Mouse (Mus musculus) neutrophil, adult 5-6 weeks (primary cell): Measurements from ENCODE around the gene Camk2g. TPM values are rescaled to one million over a fixed set of nuclear protein-coding genes. Genes with fewer than 3 reads are reported as not detected.

ENCODE experiments used
- ATAC-seq: fragments of 151-379, 151-347 bp; 2 replicates; pipeline ENCODE4 v1.8.0; 2017; ENCODE audit warnings: mild to moderate bottlenecking, moderate TSS enrichment; ENCODE audit not compliant: insufficient number of reproducible peaks, poor library complexity, low FRiP score, severe bottlenecking; ENCODE audit errors: extremely low read depth
- total RNA-seq: library from RNA; stranded (forward); fragments of 200-1000 nt; gene quantifications from 2 replicates; pipeline ENCODE4 v1.2.3, GENCODE M21; 2017

Camk2g gene
- total RNA-seq, 1 experiment from 2014 or later: 53.7 TPM

DNA sequence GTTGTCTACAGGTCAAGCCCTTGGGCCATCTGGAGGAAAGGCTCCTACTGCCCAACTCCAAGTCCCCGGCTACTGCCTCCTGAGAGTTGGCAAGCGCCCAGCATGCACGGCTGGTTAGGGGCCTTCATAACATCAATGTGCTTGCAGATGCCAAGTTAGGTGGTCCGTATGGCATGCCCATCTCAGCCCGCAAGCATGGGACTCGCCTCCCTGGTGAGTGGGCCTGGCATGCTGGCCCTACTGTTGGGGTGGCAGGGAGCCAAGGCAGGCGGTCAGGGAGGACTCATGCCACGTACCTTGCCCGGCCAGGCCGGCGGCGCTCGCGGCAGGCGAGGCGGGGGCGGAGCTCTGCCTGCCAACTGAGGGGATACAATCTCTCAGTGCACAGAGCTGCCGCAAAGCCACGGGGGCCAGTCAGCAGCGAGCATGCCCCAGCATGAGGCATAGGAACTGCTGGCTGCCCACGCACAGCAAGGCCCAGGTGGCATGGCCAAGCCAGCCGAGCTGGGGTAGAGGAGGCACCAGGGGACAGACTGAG is 36.4 kb downstream of the Camk2g start:
- no peak for ATAC-seq

DNA sequence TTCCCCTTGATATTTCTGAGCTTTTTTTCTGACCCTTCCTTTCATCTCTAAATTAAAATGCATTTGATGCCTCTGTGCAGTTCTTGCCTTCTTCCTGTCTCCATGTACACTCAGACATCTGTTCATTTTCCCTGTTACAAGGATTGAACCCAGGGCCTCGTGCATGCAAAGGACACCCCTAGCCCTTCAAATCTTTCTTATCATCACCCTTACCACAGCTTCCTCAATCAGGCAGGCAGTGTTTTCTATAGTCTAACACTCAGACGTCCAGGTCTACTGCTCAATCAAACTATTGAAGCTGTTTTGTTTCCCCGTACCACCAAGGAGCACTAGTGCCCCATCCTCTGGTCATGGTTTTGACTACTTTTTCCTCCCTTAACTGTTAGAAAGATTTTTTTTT is 40.1 kb downstream of the Camk2g start:
- ATAC-seq: no peak

DNA sequence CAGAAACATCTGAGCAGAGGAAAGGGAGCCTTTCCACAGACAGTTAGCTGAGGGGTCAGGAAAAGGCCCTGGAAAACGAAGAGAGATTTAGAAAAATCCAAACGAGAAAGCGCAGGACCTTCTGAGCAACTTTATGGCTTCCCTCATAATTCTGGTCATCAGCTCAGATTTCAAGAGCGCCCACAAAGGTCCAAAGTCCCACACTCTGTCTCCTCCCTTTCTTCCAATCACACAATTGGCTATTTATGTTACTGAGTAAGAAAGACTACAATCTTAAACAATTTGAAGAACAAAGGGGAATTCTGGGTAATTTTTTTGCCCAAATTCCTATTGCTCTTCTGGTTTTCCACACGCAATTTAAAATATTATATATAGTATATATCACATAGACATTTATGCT is 43.4 kb downstream of the Camk2g start:
- no peak for ATAC-seq

DNA sequence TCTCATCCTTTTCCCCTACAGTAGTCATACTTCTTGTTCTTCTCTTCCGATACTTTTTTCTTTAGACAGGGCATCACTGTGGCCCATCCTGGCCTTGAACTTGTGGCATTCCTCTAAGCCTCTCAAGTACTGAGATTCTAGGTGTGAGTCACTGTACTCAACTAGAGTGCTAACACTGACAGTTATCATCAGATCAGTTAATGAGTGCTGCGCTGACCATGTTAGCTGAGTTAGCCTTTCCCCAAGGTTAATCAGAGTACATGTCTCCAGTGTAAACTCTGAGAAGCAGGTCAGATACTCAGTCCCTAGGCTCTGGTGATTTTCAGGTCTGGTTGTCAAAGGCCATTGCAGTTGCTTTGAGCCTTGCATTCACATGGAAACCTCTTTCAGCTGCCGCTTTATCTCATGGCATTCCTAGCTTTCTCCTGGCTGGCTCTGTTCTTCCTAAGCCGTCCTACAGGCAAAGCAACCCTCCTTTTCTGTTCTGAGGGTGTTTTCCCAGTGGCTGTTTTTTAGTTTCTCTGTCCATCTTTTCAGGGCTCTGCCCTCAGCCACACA is 44.3 kb downstream of the Camk2g start:
- ATAC-seq: no peak

DNA sequence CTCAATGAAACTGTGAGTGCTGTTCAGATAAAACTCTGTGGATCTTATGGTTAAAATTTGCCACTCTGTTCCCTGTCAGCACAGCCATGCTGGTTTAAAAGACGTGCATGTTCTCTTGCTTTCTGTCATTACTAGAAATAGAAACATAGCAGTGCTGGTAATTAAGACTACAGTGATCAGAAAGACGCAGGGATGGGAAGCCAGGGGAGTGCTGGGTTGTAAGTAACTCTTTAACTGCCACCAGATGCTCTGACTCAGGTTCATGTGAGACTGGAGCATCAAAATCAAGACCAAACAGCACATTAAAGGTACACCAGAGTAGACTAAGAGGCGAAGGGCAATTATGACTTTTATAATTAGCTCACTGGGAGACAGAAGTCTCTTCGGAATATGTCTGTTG is 45.5 kb downstream of the Camk2g start:
- ATAC-seq: no peak

DNA sequence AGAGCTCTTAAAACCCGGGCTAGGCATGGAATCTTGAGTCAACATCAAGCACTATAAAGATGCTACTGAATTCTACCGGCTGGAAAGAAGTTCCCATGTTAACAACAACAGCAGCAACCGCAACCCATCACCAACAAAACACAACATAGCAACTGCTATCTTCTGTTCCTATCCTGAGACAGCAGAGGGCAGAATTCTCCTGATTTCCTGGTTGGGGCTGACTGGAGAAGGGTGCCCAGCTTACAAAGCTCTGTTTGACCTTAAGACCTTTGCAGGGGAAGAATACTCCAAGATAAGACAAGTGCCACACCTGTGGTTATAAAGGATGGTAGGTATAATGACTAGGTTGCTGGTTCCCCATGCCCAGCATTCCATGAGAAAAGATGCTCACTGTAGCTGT is 47.0 kb downstream of the Camk2g start:
- no peak for ATAC-seq

DNA sequence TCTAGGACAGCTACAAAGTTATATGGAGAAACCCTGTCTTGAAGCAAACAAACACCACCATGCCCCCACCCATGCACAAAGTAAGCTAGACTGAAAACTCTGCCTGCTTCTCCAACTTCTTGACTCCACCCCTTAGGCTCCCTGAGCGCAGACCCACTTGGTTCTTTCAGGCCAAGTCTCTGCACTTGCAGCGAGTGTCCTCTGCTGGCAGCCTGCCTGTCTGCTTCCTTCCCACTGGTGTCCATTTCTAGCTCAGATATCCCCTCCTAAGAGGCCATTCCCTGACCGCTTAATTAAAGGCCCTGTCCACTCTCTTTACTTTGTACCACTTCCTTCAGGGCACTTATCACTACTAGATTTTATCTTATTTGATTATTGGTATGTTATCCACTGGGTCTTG is 50.3 kb downstream of the Camk2g start:
- no peak for ATAC-seq

DNA sequence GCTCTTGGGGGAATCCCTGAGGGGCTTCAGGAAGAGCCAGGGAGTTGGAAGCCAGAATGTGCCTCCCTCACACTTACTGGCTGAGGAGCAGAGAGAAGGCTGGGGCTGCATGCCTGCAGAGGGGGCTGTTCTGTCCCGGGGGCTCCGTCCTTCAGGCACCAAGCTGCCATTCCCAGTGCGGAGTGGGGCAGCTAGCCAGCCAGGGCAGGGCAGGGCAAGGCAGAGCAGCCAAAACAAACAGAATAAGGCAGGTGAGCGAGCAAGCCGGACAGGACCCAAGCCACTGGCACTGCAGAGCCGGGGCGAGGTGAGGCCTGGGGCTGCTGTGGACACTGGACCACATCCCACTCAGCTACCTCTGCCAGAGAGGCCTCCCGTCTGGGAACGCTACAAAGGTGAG is 52.6 kb downstream of the Camk2g start:
- no peak for ATAC-seq

DNA sequence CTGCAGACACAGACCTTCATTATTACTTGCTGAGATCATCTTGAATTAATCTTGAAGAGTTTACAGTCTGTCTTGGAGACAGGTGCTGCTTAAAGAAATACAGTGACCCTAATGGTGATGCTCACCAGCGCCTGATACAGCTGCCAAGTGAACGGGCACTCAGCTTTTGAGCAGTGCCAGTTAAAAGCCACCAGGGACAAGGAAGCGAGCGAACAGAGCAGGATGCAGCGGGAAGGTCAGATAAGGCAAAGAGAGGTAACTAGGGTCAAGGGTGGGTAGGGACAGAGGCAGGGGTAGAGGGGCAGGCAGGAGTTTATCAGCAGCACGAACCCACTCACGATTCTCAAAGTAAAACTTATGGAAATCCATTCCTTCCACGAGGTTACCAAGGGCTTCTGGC is 55.4 kb downstream of the Camk2g start:
- ATAC-seq: no peak

DNA sequence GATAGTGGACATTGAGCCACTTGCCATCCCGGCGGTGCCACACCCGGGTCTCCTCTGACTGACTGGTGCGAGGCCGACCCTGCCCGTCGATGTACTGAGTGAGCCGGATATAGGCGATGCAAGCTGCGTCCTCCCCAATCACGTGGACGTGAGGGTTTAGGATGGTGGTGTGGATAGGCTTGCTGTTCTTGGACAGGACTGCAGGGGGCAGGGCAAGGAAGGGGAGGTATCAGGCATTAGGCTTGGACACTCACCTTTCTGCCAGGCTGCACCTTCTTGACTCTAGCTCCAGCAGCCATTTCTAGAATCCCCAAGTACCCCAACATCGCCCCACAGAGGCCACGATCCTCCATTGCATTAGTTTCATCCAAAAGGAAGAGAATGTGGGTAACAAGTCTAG is 56.6 kb downstream of the Camk2g start:
- peak; percentile 20; the same call in 1 of the 2 replicates for ATAC-seq

DNA sequence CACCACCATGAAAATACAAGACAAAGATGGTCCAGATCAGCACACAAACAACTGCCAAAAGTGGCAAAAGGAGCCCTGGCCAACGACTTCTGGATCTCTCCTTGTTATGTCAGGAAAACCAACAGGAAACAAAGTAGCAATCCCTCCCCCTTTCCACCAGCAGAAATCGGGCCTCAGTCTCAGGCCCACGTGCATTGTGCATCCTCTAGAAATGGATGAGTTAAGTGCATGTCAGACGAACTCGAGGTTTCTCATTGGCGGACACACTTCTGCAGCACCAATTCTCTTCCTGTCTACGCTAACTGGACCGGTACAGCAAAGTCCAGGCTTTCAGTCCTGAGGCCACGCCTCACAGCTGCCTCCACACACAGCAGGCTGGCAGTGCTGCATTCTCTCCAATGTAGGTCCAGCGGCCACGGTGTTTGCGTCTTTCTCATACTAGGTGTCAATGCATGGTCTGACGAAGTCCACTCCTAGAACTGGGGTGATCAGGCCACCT is 57.9 kb downstream of the Camk2g start:
- no peak for ATAC-seq

DNA sequence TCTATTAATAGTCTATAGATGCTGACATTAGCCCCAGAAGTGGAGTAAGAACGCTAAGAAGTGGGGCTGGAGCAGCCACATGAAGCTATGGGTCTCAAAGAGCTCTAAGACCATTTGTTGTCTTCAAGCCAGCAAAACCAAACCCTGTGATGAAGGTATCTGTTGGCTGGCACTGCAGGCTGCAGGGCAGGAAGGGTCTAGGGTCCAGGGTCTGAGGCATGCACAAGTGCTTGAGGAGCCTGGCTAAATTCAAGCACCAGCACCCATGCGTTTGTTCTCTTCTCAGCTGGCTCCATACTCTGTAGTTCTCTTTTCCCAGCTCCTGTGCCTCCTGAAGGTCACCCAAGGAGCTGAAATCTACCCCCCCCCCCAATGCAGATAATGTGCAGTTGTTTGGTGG is 58.8 kb downstream of the Camk2g start:
- ATAC-seq: no peak

DNA sequence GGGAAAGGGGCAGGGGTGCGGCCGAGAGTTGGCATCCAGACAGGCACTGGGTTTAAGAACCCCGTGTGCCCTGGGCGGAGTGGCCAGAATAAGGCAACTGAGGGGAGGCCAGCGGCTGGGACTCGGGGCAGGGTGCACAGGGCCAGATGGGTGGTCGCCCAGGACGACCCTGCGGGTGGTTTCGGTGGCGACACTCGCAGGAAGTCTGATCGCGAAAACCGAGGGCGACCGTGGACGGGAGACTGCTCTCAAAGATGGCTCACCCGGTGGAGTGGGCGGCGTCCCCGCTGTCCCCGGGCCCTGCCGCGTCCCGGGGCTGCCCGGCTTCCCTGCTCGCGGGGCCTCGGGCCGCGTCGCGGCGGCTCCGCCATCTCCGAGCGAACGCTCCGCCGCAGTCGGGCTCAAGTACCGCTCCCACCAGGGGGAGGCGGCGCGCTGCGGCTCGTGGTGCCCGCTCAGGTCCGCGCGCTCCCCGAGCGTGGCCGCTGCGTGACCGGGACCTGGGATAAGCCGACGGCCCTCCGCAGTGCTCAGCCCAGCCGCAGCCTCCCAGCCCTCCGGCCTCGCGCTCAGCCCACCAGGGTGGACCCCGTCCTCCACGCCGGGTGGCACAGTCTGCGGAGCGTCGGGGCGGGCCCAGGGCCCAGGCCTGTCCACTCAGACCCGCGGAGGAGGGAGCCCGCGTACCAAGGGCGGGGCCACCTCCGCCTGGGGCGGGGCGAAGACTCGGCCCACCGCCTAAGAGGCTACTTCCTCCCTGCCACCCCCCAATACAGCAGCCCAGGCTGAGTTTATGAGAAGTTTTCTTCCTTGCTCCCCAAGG is 59.7 kb downstream of the Camk2g start, which contains the start of gene Ndst2:
TSS of gene Ndst2 (minus strand) at position 611 of the 823 bp plus-strand sequence.
- ATAC-seq: peak; percentile 87

DNA sequence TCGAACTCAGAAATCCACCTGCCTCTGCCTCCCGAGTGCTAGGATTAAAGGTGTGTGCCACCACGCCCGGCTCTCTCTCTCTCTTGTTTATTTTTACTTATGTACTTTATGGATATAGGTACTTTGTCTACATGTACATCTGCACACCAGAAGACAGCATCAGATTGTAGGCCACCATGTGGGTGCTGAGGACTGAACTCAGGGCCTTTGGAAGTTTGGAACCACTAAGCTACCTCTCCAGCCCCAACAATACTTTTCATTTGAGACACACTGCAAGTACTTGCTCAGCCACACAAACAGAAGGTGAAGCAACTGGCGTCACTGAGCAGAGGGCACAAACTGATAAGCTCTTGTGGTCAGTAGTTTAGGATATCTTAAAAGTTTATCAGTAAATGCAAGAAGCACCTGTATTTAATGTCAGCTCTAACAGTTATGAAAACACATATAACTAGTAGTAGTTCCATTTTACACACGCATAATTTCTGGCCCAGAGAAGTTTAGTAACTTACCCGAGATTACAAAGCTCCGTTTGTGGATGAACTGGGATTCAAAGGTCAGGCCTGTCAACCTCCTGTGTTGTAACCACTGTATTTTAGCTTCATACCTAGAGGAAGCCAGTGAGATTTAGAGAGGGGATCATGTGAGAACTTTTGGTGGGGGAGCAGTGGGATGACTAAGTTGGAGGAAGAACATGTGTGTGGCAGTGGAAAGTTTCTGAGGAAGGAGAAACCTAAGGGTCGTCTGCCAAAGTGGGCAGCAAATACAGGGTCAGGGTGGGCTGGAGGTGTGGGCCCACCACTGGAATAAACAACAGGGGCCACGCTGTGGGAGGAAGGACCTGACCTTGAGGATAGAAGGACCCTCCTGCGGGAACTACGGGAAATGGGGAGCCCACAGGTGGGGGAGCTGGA is 60.6 kb downstream of the Camk2g start:
- ATAC-seq: no peak

DNA sequence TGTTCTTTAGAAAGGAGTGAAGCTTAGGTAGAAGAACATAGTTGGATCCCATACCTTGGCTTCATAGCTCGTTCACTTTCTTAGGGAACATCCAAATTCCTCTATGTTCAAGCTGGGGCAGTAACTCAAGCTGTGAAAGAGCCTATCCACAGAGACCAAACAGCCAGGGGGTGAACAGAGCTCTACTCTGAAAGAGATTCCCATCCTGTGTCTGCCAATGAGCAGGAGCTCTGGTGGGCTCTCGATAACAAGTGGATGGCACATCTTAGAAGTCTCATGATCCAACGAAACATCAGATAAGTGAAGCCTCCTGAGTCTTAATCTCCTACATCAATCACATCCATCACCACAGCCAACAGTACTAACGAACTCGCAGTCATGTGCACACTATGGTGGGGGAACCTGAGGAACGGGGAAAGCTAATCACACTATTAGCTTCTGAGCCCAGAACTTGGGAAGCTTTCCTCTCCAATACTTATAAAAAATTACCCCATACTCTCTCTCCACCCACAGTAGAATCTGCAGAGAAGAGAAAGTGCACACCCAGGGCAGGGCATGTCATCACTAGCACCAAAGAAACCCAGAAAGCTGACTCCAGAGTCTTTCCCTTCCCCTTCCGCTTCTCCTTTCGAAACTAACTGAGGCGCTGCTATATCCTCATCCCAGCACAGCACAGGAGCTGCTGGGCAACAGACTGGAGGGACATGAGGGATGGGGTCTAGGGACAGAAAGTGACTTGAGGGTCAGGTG is 62.9 kb downstream of the Camk2g start:
- ATAC-seq: no peak

DNA sequence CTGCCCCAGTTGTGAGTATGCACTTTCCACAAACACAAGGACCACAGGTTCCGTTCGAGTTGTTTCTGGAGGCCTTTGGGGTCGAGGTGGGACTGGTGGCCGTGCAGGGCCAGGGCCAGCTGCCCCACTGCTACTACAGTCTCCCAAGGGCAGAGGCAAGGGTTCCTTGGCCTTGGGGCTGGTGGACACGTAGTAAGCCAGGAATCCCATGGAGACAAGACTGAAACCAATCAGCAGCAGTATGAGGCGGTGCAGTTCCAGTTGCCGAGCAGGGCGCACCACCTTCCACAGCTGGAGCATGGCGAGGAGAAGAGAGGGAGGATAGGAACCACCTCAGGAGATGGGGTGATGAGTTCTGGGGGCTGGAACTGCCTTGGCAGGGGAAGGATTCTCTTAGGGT is 64.0 kb downstream of the Camk2g start:
- ATAC-seq: no peak

DNA sequence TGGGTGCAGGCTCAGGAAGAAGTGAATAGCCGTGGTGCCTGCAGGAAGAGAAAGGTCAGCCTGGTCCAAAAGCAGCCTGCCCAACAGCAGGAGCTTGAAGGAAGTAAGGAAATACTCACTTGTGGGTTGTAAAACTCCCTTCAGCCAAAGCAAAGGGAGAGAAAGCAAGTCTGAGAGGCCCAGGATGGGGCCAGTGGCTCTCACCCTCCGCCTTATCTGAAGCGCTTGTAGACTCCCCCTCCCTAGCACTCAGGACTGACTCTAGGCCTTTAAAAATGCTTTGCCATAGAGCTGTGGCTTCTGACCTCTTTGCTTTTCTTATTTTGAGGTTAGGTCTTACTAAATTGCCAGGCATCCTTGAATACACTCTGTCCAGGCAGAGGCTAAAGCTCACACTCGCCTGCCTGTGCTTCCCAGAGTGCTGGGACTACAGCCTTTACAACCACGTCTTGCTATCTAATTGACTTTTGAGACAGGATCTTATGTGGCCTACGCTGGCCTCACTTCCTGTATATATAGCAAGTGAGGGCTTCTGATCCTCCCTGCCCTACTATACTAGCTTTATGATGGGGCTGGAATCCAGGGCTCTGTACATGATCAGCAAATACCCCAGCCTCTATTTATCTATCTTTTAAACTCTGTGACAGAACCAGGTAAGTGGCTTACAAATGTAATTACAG is 68.1 kb downstream of the Camk2g start:
- ATAC-seq: no peak

DNA sequence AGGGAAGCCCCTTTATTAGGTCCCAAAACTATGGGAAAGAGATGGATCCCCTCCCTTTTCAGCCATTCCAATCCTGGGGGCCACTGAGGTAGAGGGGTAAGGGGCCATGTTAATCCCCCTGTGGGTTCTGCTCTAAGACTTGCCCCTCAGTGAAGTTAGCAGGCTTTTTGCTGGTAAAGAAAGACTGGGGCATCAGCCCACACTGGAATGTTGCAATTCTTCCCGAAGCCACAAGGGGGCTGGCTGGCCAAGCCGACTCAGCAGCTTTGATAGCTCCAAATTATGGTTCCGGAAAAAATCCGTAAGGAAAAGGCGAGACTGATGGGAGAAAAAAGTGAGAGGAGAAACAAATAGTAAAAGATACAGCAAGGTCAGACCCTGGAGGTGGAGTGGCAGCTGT is 69.8 kb downstream of the Camk2g start:
- ATAC-seq: no peak
